Mouse (Mus musculus) lung, postnatal 0 days (tissue): ENCODE data around the gene Ogfrl1.

Experiments
- CTCF ChIP-seq: IDR thresholded peaks from 2 replicates; pipeline ENCODE4 v1.5.1; 2016; ENCODE audit warnings: antibody characterized with exemption, mild to moderate bottlenecking
- EP300 ChIP-seq: IDR thresholded peaks from 2 replicates; pipeline ENCODE4 v1.6.1; 2016; ENCODE audit warnings: antibody characterized with exemption, mild to moderate bottlenecking, control low read depth

- no peak for TF ChIP-seq CTCF
- TF ChIP-seq EP300, result no peak
Measured at GRCm38 (mm10) chr1:23379321-23379720, 18.3 kb downstream of the Ogfrl1 start.
